Mouse (Mus musculus): ENCODE results near the gene Cul4a.

The Cul4a gene

GRCm38 (mm10) chr8:13139641-13140182 lies 34.3 kb downstream of the Cul4a start:
- DNase-seq, result no peak

- no peak for DNase-seq
Observed at GRCm38 (mm10) chr8:13141681-13142080, 36.3 kb downstream of the Cul4a start.

GRCm38 (mm10) chr8:13148476-13148875 lies 43.1 kb downstream of the Cul4a start:
- no peak for DNase-seq

GRCm38 (mm10) chr8:13149287-13149686 lies 43.9 kb downstream of the Cul4a start:
- no peak for DNase-seq

GRCm38 (mm10) chr8:13149866-13150265 lies 44.4 kb downstream of the Cul4a start:
- DNase-seq, result no peak

- DNase-seq, result no peak
Observed at GRCm38 (mm10) chr8:13150929-13151328, 45.5 kb downstream of the Cul4a start.

- DNase-seq, result no peak
Observed at GRCm38 (mm10) chr8:13154099-13154498, 48.7 kb downstream of the Cul4a start.

- peak; percentile 46 for DNase-seq
Observed at GRCm38 (mm10) chr8:13155358-13155757, 49.9 kb downstream of the Cul4a start.

- no peak for DNase-seq
Observed at GRCm38 (mm10) chr8:13156327-13157097, 51.1 kb downstream of the Cul4a start.

GRCm38 (mm10) chr8:13158718-13159376 lies 53.4 kb downstream of the Cul4a start, which contains the start of gene Lamp1:
TSS of gene Lamp1 (plus strand) at chr8:13159161.
- DNase-seq, result peak; percentile 99

- DNase-seq, result no peak
Observed at GRCm38 (mm10) chr8:13159377-13159881, 54.0 kb downstream of the Cul4a start.

GRCm38 (mm10) chr8:13160691-13161090 lies 55.3 kb downstream of the Cul4a start:
- DNase-seq, result no peak

GRCm38 (mm10) chr8:13162098-13162497 lies 56.7 kb downstream of the Cul4a start:
- DNase-seq, result no peak

- no peak for DNase-seq
Observed at GRCm38 (mm10) chr8:13163563-13163962, 58.1 kb downstream of the Cul4a start.

- DNase-seq, result no peak
Observed at GRCm38 (mm10) chr8:13164361-13164760, 58.9 kb downstream of the Cul4a start.

- no peak for DNase-seq
Observed at GRCm38 (mm10) chr8:13170510-13170909, 65.1 kb downstream of the Cul4a start.

GRCm38 (mm10) chr8:13174305-13174704 lies 68.9 kb downstream of the Cul4a start:
- DNase-seq, result no peak

- no peak for DNase-seq
Observed at GRCm38 (mm10) chr8:13174811-13175210, 69.4 kb downstream of the Cul4a start.

GRCm38 (mm10) chr8:13175650-13176049 lies 70.2 kb downstream of the Cul4a start:
- DNase-seq, result no peak

- DNase-seq, result no peak
Observed at GRCm38 (mm10) chr8:13177173-13177852, 71.9 kb downstream of the Cul4a start.

GRCm38 (mm10) chr8:13178137-13178536 lies 72.7 kb downstream of the Cul4a start:
- DNase-seq, result no peak

GRCm38 (mm10) chr8:13179482-13179881 lies 74.1 kb downstream of the Cul4a start:
- DNase-seq, result no peak

GRCm38 (mm10) chr8:13179948-13180347 lies 74.5 kb downstream of the Cul4a start:
- no peak for DNase-seq
